Mouse (Mus musculus) bone marrow macrophage, adult 2 months (primary cell): ENCODE results near the gene Notum.

Source experiments
- CTCF ChIP-seq: IDR thresholded peaks from 2 replicates; pipeline ENCODE4 v1.5.1; 2012; ENCODE audit warnings: low read depth, mild to moderate bottlenecking, low read length, moderate library complexity
- POLR2A ChIP-seq: IDR thresholded peaks from 2 replicates; pipeline ENCODE4 v1.6.1; 2012; ENCODE audit warnings: mild to moderate bottlenecking, low read depth, low read length, borderline replicate concordance

DNA sequence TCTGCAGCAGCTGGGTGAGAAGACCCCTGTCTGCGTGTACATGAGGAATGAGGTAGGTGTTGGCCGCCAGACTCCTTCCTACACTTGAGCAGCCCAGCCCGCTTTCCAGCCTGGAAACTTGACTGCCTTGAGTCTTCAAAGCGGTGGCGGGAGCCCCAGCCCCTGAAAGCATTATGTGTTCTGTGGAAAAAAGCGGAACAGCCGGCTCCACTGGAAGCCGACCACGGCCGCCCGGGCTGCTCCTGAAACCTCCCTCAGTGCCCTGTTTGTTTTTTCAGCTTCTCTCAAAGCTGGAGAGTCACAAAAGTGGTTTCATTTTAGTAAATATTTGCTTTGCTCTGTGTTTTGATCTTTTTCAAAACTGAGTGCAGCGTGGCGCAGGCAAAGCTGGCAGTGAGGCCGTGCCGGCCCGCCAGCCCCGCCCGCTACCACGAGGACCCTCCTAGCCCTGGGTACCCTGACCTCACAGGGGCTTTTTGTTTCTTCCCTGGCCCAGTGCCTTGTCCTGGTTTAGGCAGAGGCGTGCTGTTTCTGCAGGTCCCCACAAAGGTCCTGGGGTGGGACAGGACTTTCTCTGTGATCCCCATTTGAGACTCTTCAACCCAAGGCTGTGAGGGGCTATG, 25.8 kb upstream of the Notum start:
- TF ChIP-seq POLR2A, result no peak
- TF ChIP-seq CTCF, result no peak
